Mouse (Mus musculus): Measurements from ENCODE around the gene Egln2.
A peak's percentile ranks its signal among the peaks of the same experiment; 100 is the strongest.

The Egln2 gene

GRCm38 (mm10) chr7:27166614-27167474 lies at the start of gene Egln2:
TSS of gene Egln2 (minus strand) at chr7:27166802.
- DNase-seq (ENCODE audit: low read depth) = peak; percentile 97

GRCm38 (mm10) chr7:27212626-27213025 lies 46.0 kb upstream of the Egln2 start:
- DNase-seq (ENCODE audit: low read depth) = no peak

GRCm38 (mm10) chr7:27203730-27204449 lies 37.3 kb upstream of the Egln2 start:
- no peak for DNase-seq (ENCODE audit: low read depth)

- DNase-seq (ENCODE audit: low read depth) = no peak
These were observed 32.2 kb upstream of the Egln2 start for GRCm38 (mm10) chr7:27198779-27199178.

- DNase-seq (ENCODE audit: low read depth) = peak; percentile 80
These were observed 31.8 kb upstream of the Egln2 start for GRCm38 (mm10) chr7:27198355-27198754.

- DNase-seq (ENCODE audit: low read depth) = no peak
These were observed 31.0 kb upstream of the Egln2 start for GRCm38 (mm10) chr7:27197634-27198033.

GRCm38 (mm10) chr7:27197136-27197535 lies 30.5 kb upstream of the Egln2 start:
- DNase-seq (ENCODE audit: low read depth) = no peak

- peak; percentile 99 for DNase-seq (ENCODE audit: low read depth)
These were observed 29.3 kb upstream of the Egln2 start, which contains the start of the genes BC024978 and Snrpa for GRCm38 (mm10) chr7:27195681-27196611. TSS of gene BC024978 (plus strand) at chr7:27195781. TSS of gene Snrpa (minus strand) at chr7:27196271.

- DNase-seq (ENCODE audit: low read depth) = peak; percentile 24
These were observed 27.1 kb upstream of the Egln2 start for GRCm38 (mm10) chr7:27193731-27194130.

- no peak for DNase-seq (ENCODE audit: low read depth)
These were observed 25.8 kb upstream of the Egln2 start for GRCm38 (mm10) chr7:27192434-27192833.

GRCm38 (mm10) chr7:27189271-27189931 lies 22.8 kb upstream of the Egln2 start:
- DNase-seq (ENCODE audit: low read depth) = peak; percentile 29

- no peak for DNase-seq (ENCODE audit: low read depth)
These were observed 19.4 kb upstream of the Egln2 start for GRCm38 (mm10) chr7:27185986-27186385.

- DNase-seq (ENCODE audit: low read depth) = peak; percentile 68
These were observed 18.4 kb upstream of the Egln2 start for GRCm38 (mm10) chr7:27184964-27185363.

GRCm38 (mm10) chr7:27182498-27182897 lies 15.9 kb upstream of the Egln2 start:
- DNase-seq (ENCODE audit: low read depth) = no peak

- no peak for DNase-seq (ENCODE audit: low read depth)
These were observed 14.5 kb upstream of the Egln2 start, which contains the start of the genes Gm21983 and Mia for GRCm38 (mm10) chr7:27180837-27181695. TSS of gene Gm21983 (minus strand) at chr7:27181086. TSS of gene Mia (minus strand) at chr7:27181157.

- DNase-seq (ENCODE audit: low read depth) = no peak
These were observed 13.4 kb upstream of the Egln2 start for GRCm38 (mm10) chr7:27180036-27180435.

GRCm38 (mm10) chr7:27179217-27179918 lies 12.8 kb upstream of the Egln2 start:
- DNase-seq (ENCODE audit: low read depth) = no peak

GRCm38 (mm10) chr7:27178324-27179216 lies 12.0 kb upstream of the Egln2 start, which contains the start of gene Rab4b:
TSS of gene Rab4b (minus strand) at chr7:27178896.
- peak; percentile 100 for DNase-seq (ENCODE audit: low read depth)

All from NIH3T3 (cell line).